Mouse (Mus musculus) lung, adult 10 weeks (tissue): ENCODE measurements around the gene Ttf1. TPM values are rescaled to one million over a fixed set of nuclear protein-coding genes. Genes with fewer than 3 reads are reported as not detected.

Source experiments
- polyA plus RNA-seq: library from polyadenylated mRNA; stranded (reverse); fragments of 350-450 nt; fragmentation: Illumina TruSeq; extraction: RNeasy Lipid Tissue Mini Kit (QIAGEN cat#74804); gene quantifications from one replicate; pipeline ENCODE4 v1.2.3, GENCODE M21; 2014; ENCODE audit warnings: low read depth, low replicate concordance; ENCODE audit not compliant: insufficient read depth

Gene Ttf1
- 6.1 TPM for polyA plus RNA-seq

DNA sequence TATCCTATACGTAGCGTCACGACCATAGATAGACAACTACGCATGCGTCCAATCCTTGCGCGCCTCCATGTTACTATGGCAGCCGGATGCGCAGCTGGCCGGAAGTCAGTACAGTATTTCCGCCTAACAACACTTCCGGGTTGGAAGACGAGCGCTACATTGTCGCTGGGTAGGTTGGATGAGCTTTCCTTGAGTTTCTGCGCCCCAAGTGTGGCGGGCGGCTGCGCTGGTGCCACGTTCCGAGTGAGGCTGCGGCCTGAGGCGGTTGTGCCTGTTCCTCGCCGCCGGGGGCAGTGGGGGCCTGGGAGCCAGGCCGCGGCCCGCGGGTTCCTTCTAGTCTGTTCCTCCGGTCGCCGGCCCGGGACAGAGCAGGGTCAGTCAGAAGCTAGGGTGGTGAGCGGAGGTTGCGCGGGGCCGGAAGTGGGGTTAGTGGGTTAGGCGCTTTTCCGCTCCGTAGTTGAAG lies at the start of gene Ttf1:
Gene Ttf1, plus strand, starts transcription at position 128 of the 463 bp plus-strand sequence.

GRCm38 (mm10) chr2:29054991-29055390 lies 5.1 kb upstream of the Ttf1 start, which contains the start of gene Cfap77:
Gene Cfap77 (minus strand): TSS chr2:29055066.

DNA sequence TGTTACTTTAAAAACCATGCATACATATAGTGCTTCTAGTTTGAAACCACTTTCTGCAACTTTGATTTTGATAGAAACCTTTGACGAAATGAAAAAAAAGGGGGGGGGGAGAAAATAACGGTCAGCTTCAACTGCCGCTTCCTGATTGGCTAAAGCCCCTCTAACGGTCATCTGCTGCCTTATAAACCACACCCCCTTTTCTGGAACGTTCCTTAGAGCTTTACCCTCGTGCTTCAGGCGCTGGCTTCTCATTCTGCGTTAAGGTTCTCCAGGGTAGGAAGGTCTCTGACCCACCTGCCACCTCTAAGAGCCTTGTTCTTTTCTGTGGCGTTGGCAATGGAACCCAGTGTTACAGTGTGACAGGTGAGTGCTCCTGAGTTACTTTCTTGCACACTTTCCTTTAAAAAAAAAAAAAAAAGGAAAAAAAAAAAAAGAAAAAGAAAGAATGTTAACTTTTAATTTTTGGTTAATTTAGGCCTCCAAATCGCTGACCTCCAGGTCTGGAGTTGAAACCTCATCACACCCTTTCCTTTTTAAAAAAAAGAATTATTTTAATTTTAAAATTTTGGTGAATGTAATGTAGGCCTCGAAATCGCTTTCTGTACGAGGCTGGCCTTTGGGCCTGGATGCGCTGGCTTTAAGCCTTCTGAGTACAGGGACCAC lies 64.0 kb downstream of the Ttf1 start, which contains the start of gene Setx:
Gene Setx, plus strand, starts transcription at position 275 of the 663 bp plus-strand sequence.

Other genes starting within 250 kb of the Ttf1 start
- 4.9 TPM for gene Gtf3c4, start 219.9 kb upstream of the Ttf1 start, polyA plus RNA-seq
- gene Ddx31, start 219.9 kb upstream of the Ttf1 start, polyA plus RNA-seq: 4.0 TPM
- not detected for gene Barhl1, start 143.6 kb upstream of the Ttf1 start, polyA plus RNA-seq
- gene Cfap77, start 5.2 kb upstream of the Ttf1 start, polyA plus RNA-seq: 4.9 TPM
- gene Setx, start 63.9 kb downstream of the Ttf1 start, polyA plus RNA-seq: 5.6 TPM
- 6.1 TPM for gene Ntng2, start 192.7 kb downstream of the Ttf1 start, polyA plus RNA-seq